Mouse (Mus musculus) liver, embryonic 12.5 days (tissue): ENCODE results near the gene Sypl. TPM values are rescaled to one million over a fixed set of nuclear protein-coding genes. Genes with fewer than 3 reads are reported as not detected.

Source experiments
- ATAC-seq: fragments of 200-750 bp; cut with Nextera tagmentation; 2 replicates; pipeline ENCODE4 v1.8.0; 2017; ENCODE audit warnings: moderate number of reproducible peaks, mild to moderate bottlenecking, moderate library complexity
- H3K27ac ChIP-seq: fragments of 300-500 bp; sonication (generic); 2 replicates; pipeline ENCODE4 v1.5.1; 2016; ENCODE audit warnings: mild to moderate bottlenecking
- H3K27me3 ChIP-seq: fragments of 300-500 bp; sonication (generic); replicated peaks from 2 replicates; pipeline ENCODE4 v1.6.1; 2016; ENCODE audit warnings: mild to moderate bottlenecking, moderate library complexity
- H3K36me3 ChIP-seq: fragments of 300-500 bp; sonication (generic); 2 replicates; pipeline ENCODE4 v1.6.1; 2016; ENCODE audit warnings: mild to moderate bottlenecking, moderate library complexity
- H3K4me1 ChIP-seq: fragments of 300-500 bp; sonication (generic); 2 replicates; pipeline ENCODE4 v1.6.1; 2016
- H3K4me2 ChIP-seq: fragments of 300-500 bp; sonication (generic); 2 replicates; pipeline ENCODE4 v1.6.1; 2016; ENCODE audit warnings: mild to moderate bottlenecking, moderate library complexity
- H3K4me3 ChIP-seq: fragments of 300-500 bp; sonication (generic); 2 replicates; pipeline ENCODE4 v1.5.1; 2016; ENCODE audit warnings: mild to moderate bottlenecking, moderate library complexity
- H3K9ac ChIP-seq: fragments of 300-500 bp; sonication (generic); 2 replicates; pipeline ENCODE4 v1.6.1; 2016; ENCODE audit warnings: mild to moderate bottlenecking, moderate library complexity
- H3K9me3 ChIP-seq: fragments of 300-500 bp; sonication (generic); replicated peaks from 2 replicates; pipeline ENCODE4 v1.6.1; 2016; ENCODE audit warnings: mild to moderate bottlenecking, moderate library complexity
- WGBS: fragments of 180-500 bp; shearing (Covaris S2); methylation state at CpG from one replicate; pipeline ENCODE4 v1.1.7; 2016; ENCODE audit not compliant: insufficient replicate concordance; 5-methylcytosine and 5-hydroxymethylcytosine counted together
- polyA plus RNA-seq: library from polyadenylated mRNA; unstranded; fragments of >200 nt; fragmentation: Nextera tagmentation; extraction: Ambion mirVana; gene quantifications from 2 replicates; pipeline ENCODE4 v1.2.1, GENCODE M21; 2016

Gene Sypl
- polyA plus RNA-seq, 1 experiment from 2014 or later, result 51.2 TPM

GRCm38 (mm10) chr12:32924245-32924644, 29.4 kb upstream of the Sypl start:
- H3K4me1 ChIP-seq, result no peaks in the 10 kb centered on the region
- H3K4me3 ChIP-seq, result no peak overlapping the region
- no peak overlapping the region for H3K27ac ChIP-seq
- no peak overlapping the region for H3K9ac ChIP-seq
- no peaks in the 10 kb centered on the region for H3K36me3 ChIP-seq
- no peak for ATAC-seq
- H3K9me3 ChIP-seq, result no peaks in the 10 kb centered on the region
- 35% methylated on average over 3 of the region's 3 CpGs for WGBS
- H3K27me3 ChIP-seq, result no peaks in the 10 kb centered on the region
- H3K4me2 ChIP-seq, result no peak overlapping the region

- ATAC-seq, result no peak
- H3K4me3 ChIP-seq, result no peak overlapping the region
- H3K9ac ChIP-seq, result no peak overlapping the region
- WGBS, result 68% methylated on average over 18 of the region's 18 CpGs
- no peaks in the 10 kb centered on the region for H3K4me1 ChIP-seq
- H3K9me3 ChIP-seq, result no peaks in the 10 kb centered on the region
- H3K27ac ChIP-seq, result no peak overlapping the region
- H3K27me3 ChIP-seq, result no peaks in the 10 kb centered on the region
- H3K4me2 ChIP-seq, result no peak overlapping the region
- H3K36me3 ChIP-seq, result no peaks in the 10 kb centered on the region
Observed at GRCm38 (mm10) chr12:32926331-32927172, 27.1 kb upstream of the Sypl start.

DNA sequence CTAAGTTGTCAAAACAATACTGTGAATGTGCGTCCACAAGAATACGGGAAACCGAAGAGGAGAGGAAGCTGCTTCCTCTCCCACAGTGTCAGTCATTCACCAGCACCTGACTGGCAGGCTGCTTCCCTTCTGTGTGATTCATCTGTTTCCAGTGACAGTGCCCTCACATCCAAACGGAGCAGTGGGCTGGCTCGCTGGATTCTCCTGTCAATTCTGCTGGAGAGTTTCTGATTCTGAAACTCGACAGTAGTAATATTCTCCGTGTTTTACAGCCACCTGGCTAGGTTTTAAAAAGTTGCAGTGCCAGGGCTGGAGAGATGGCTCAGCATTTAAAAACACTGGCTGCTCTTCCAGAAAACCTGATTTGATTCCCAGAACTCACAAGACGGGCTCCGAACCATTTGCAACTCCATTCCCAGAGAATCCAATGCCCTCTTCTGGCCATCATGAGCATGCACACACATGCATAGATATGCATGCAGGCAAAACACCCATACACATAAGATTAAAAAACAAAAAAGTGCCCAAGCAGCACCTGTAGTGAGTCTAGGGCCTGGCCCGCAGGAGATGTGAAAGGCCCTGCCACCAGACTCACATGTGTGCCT, 26.4 kb upstream of the Sypl start:
- no peaks in the 10 kb centered on the region for H3K27me3 ChIP-seq
- 56% methylated on average over 10 of the region's 10 CpGs for WGBS
- no peak for ATAC-seq

GRCm38 (mm10) chr12:32928180-32928579, 25.5 kb upstream of the Sypl start:
- Histone ChIP-seq H3K36me3 (no peaks in the 10 kb centered on the region), H3K4me1 (no peaks in the 10 kb centered on the region), H3K4me2 (no peak overlapping the region), H3K9ac (no peak overlapping the region), H3K27me3 (no peaks in the 10 kb centered on the region), H3K9me3 (no peaks in the 10 kb centered on the region), H3K27ac (no peak overlapping the region), H3K4me3 (no peak overlapping the region)
- no peak for ATAC-seq
- 55% methylated on average over 3 of the region's 3 CpGs for WGBS

More for the DNA sequence above, 26.4 kb upstream of the Sypl start:
- no peak overlapping the region for H3K27ac ChIP-seq
- H3K9ac ChIP-seq, result no peak overlapping the region
- no peak overlapping the region for H3K4me2 ChIP-seq
- no peak overlapping the region for H3K4me3 ChIP-seq
- no peaks in the 10 kb centered on the region for H3K9me3 ChIP-seq
- H3K4me1 ChIP-seq, result no peaks in the 10 kb centered on the region
- no peaks in the 10 kb centered on the region for H3K36me3 ChIP-seq

GRCm38 (mm10) chr12:32929831-32930513, 23.7 kb upstream of the Sypl start:
- ATAC-seq, result 0 out of 2 replicates have a peak, but pooled peaks have one; percentile 63
- Histone ChIP-seq H3K9me3 (no peaks in the 10 kb centered on the region), H3K4me2 (no peak overlapping the region), H3K27me3 (no peaks in the 10 kb centered on the region), H3K4me1 (no peaks in the 10 kb centered on the region), H3K4me3 (no peak overlapping the region), H3K9ac (no peak overlapping the region), H3K27ac (no peak overlapping the region), H3K36me3 (no peaks in the 10 kb centered on the region)
- 69% methylated on average over 11 of the region's 11 CpGs for WGBS

- H3K4me2 ChIP-seq, result no peak overlapping the region
- ATAC-seq, result no peak
- H3K9me3 ChIP-seq, result no peaks in the 10 kb centered on the region
- no peak overlapping the region for H3K4me3 ChIP-seq
- no peaks in the 10 kb centered on the region for H3K27me3 ChIP-seq
- WGBS, result 75% methylated on average over 7 of the region's 7 CpGs
- H3K9ac ChIP-seq, result no peak overlapping the region
- H3K36me3 ChIP-seq, result no peaks in the 10 kb centered on the region
- no peak overlapping the region for H3K27ac ChIP-seq
- no peaks in the 10 kb centered on the region for H3K4me1 ChIP-seq
Observed at GRCm38 (mm10) chr12:32930566-32930965, 23.1 kb upstream of the Sypl start.

- ATAC-seq, result no peak
- H3K27ac ChIP-seq, result no peak overlapping the region
- 59% methylated on average over 4 of the region's 4 CpGs for WGBS
Observed at GRCm38 (mm10) chr12:32936246-32936946, 17.3 kb upstream of the Sypl start.

DNA sequence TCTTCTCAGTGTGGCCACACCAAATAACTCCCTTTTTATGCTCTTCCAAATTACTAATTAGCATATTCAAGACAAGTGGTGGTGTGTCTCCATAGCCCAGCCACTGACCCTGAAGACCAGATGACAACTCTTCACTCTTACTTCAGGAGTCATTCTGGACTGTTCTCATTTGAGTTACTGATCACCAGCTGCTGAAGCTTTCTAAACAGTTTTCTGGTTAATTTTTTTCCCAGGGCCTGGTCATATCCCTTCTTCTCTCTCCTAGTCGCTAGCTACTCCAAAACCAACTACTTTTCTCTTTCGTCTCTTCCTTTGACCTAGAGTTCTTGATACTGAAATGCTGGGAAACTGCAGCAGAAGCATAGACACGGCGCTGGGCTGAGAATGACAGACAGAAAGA, 12.6 kb upstream of the Sypl start:
- Histone ChIP-seq H3K27ac (no peak overlapping the region), H3K4me2 (no peak overlapping the region), H3K36me3 (no peaks in the 10 kb centered on the region), H3K9me3 (no peaks in the 10 kb centered on the region), H3K4me1 (no peaks in the 10 kb centered on the region), H3K4me3 (no peak overlapping the region), H3K27me3 (no peaks in the 10 kb centered on the region; the same call in 1 of the 2 replicates), H3K9ac (no peak overlapping the region)
- no peak for ATAC-seq
- WGBS, result 71% methylated on average over 4 of the region's 4 CpGs

More at GRCm38 (mm10) chr12:32936246-32936946, 17.3 kb upstream of the Sypl start:
- H3K4me1 ChIP-seq, result no peaks in the 10 kb centered on the region
- no peaks in the 10 kb centered on the region for H3K9me3 ChIP-seq
- H3K36me3 ChIP-seq, result no peaks in the 10 kb centered on the region
- H3K4me3 ChIP-seq, result no peak overlapping the region
- H3K4me2 ChIP-seq, result no peak overlapping the region
- no peaks in the 10 kb centered on the region; the same call in 1 of the 2 replicates for H3K27me3 ChIP-seq
- H3K9ac ChIP-seq, result no peak overlapping the region

DNA sequence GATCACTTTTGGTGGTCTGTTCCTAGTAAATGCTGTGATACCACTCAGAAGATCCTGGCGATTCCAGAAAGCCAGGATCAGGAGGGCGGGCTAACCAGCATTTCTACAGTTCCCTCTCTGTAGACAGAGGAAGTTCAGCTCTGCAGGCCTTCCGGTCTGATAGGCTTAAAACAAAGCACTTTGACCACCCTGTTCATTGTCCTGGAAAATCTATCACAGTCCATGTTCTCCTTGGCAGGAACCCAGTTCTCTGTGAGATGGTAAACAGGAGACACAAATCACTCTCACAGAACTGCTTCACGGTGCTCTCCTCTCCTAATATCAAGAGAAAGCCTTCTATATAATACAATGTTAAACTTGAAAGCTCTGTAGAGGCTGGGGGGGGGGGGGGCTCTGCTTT, 10.3 kb upstream of the Sypl start:
- Histone ChIP-seq H3K9me3 (no peaks in the 10 kb centered on the region), H3K4me3 (no peak overlapping the region), H3K27me3 (no peaks in the 10 kb centered on the region), H3K4me2 (no peak overlapping the region), H3K36me3 (no peaks in the 10 kb centered on the region), H3K9ac (no peak overlapping the region), H3K27ac (no peak overlapping the region), H3K4me1 (no peaks in the 10 kb centered on the region)
- WGBS, result 33% methylated on average over 4 of the region's 4 CpGs
- no peak for ATAC-seq

DNA sequence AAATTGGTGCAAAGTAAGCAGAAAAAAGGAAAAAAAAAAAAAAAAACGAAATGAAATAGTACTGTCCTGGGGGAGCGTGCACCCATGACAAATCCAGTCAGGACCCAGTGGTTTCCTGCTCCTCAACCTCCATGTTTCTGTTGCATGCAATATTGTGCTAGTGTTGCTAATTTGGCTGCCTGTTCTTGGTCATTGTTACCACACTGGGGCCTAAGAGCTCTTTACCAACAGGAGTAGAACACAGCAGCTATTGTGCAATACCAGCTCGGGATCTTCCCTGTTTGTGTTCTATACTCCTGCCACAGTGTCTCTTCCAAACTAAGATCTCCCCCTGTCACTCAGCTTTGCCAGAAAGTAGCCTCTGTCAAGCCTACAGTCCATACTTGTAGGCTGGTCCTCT, 9.7 kb upstream of the Sypl start:
- Histone ChIP-seq H3K9me3 (no peaks in the 10 kb centered on the region), H3K4me3 (no peak overlapping the region), H3K27ac (no peak overlapping the region), H3K9ac (no peak overlapping the region), H3K4me1 (no peaks in the 10 kb centered on the region), H3K27me3 (no peaks in the 10 kb centered on the region), H3K4me2 (no peak overlapping the region), H3K36me3 (no peaks in the 10 kb centered on the region)
- 46% methylated on average over 3 of the region's 3 CpGs for WGBS
- no peak for ATAC-seq

DNA sequence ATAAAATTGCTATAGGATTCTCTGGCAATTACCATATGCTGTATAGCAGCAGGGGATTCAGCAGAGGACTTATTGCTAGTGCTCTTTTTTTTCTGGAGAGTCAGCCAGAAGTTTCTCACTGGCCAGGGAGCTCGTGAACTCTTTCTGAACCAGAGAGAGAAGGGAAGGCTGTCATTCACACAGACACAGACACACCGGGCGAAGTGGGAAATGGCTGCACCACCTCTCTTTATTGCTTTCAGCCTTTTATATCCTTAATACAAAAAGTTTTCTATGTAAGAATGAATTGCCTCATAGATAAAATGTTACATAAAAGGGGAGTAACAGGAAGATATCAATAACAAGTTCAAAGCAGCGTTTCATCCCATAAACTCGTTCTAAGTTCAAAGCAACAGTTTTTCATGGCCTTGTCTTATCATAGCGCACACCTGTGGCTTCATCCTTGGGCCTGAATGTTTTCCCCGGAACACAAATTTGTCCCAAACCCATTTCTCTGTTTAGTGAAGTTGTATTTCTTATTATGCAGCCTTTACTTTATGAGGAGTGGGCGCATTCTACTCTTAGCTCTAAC, 8.7 kb upstream of the Sypl start:
- H3K36me3 ChIP-seq, result no peaks in the 10 kb centered on the region
- H3K4me2 ChIP-seq, result no peak overlapping the region
- 58% methylated on average over 8 of the region's 8 CpGs for WGBS
- no peaks in the 10 kb centered on the region for H3K9me3 ChIP-seq
- no peak overlapping the region for H3K27ac ChIP-seq
- no peaks in the 10 kb centered on the region for H3K27me3 ChIP-seq
- no peak overlapping the region for H3K4me3 ChIP-seq
- H3K4me1 ChIP-seq, result no peaks in the 10 kb centered on the region
- ATAC-seq, result no peak
- no peak overlapping the region for H3K9ac ChIP-seq
